Mouse (Mus musculus): Measurements from ENCODE around the gene Thbs3.

The Thbs3 gene

GRCm38 (mm10) chr3:89226900-89227299 is 11.9 kb downstream of the Thbs3 start, which contains the start of gene Mtx1:
Gene Mtx1 (minus strand): TSS chr3:89227088.
- no peak for DNase-seq (ENCODE audit: low spot score in 2 of 2)

DNA sequence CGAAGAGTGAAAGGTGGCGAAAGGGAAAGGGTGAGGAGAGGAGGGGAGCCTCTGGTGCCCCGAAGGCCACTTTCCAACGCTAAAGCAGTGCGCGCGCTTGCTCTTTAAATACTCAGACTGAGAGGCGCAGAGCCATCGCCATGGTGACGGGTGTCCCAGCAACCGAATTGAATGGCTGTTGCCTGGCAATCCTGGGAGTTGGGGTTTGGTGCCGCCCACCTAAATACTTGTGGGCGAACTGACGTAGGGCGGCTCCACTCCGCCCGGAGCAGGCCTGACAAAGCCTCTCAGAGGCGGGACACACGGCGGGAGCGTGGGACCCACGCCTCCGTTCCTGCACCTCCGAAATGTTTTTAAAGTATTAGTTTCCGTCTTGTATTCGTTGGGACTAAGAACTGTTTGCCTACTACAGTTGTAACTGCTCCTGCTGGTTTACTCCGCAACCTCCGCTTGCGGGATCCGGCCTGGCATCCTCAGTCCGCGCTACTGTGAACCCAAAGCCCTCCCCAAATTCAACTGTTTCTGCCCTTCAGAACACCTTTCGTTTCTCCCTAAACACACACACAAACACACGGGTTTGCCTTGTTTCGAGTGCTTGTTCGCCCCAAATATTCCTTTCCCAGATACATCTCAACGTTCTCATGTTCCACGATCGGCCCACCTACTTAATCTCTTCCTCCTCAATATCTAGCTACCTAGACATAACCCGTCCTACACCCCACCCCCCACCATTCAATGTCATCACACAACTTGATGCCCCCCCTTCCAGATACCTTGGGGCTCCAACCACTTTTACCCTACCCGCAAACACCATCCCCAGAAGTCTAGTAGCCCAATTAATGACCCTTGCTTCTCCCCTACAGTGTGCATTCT is 12.6 kb downstream of the Thbs3 start:
- peak; percentile 77 to 80 for DNase-seq (ENCODE audit: low spot score in 2 of 2)

DNA sequence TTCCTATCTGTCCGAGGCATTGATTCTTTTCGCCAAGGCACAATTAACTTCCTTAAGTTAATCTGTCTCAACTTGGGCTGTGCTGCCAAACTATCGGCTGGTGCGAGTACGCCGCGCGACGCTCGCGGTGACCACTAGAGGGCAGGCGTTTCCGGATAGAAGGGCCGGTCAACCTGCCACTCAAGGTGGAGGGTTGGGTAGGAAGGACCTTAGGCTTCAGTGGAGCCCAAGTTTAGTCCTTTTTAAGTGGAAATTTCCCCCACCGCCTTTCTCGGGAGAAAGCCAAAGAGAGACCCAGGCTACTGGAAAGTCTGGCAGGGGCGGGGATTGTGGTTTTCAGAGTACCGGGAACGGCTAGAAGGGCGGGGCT is 13.2 kb downstream of the Thbs3 start:
- DNase-seq (ENCODE audit: low spot score in 2 of 2) = peak; percentile 78 to 80

- no peak for DNase-seq (ENCODE audit: low spot score in 2 of 2)
Measured at GRCm38 (mm10) chr3:89228836-89229235, 13.9 kb downstream of the Thbs3 start, which contains the start of gene Muc1. Gene Muc1 (plus strand): TSS chr3:89229057.

DNA sequence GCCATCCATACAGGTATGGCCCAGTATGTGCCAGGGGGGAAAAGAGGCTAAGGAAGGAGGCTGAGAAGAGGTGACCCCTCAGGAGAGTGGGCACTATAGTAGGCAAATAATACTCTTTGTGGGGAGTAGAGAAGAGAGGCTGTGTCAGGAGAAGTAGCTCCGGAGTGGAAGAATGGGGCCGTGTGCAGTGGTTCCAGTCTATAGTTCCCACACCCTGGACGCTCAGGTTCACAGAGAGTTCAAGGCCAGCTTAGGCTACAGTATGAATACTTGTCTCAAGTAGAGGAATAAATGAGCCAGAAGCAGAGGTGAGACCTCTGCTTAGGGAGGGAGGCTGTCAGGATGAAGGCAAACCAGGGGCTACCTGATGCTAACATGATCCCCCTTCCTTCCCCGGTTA is 14.3 kb downstream of the Thbs3 start:
- DNase-seq (ENCODE audit: low spot score in 2 of 2) = no peak

- DNase-seq (ENCODE audit: low spot score in 2 of 2) = no peak
Measured at GRCm38 (mm10) chr3:89230561-89230960, 15.6 kb downstream of the Thbs3 start.

DNA sequence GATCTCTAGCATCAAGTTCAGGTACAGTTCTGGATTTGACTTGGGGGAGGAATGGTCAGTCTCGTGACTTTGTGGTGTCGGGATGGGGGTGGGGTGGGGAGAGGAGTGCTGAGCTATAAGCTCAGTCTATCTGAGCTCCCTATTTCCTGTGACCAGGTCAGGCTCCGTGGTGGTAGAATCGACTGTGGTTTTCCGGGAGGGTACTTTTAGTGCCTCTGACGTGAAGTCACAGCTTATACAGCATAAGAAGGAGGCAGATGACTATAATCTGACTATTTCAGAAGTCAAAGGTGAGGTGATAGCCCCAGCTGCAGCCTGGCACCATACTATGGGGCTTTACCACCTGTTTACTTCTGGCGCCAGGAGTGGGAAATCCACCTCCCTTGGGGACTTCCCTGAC is 16.4 kb downstream of the Thbs3 start:
- no peak for DNase-seq (ENCODE audit: low spot score in 2 of 2)

- no peak for DNase-seq (ENCODE audit: low spot score in 2 of 2)
Measured at GRCm38 (mm10) chr3:89231772-89232275, 16.8 kb downstream of the Thbs3 start.

DNA sequence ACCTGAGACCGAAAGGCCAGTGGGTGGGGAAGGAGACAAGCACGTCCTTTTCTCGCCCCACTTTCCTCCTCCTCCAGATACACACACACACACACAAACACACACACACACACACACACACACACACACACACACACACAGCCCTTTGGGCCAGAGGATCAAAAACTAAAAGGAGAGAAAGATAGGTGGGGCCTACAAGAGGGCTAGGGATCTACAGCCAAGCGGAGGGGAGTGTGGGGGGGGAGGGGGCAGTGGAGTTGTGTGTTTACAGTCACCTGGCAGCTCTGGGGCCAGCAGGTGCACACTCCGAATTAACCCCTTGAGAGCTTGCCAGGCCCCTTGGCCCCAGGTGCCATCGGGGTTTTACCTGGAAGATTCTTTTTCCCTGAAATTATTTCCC is 17.6 kb downstream of the Thbs3 start:
- DNase-seq (ENCODE audit: low spot score in 2 of 2) = no peak

DNA sequence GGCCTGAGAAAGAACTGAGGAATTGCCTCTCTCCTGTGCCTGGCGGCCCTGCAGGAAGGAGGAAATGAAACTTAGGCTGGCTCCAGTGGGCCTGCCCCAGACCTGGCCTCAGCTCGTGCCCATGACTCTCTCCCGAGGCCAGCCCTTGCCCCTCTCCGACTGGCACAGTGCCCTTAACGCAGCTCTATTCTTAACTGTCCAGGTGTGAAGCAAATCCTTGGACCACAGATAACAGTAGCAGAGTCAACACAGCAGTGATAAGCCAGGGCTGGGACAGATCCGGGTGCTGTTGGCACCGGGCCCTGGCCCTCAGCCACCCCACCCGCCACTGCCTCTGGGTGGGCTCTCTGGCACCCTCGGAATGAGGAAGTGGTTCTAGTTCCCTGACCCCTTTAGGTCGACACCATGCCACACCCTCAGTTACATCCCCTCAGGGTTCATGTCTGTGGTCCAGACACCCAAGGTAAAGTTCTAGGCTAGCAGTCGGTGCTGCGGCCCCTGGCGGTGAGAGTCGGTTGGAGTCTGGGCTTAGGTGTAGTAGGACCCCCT is 18.7 kb downstream of the Thbs3 start:
- no peak for DNase-seq (ENCODE audit: low spot score in 2 of 2)

DNA sequence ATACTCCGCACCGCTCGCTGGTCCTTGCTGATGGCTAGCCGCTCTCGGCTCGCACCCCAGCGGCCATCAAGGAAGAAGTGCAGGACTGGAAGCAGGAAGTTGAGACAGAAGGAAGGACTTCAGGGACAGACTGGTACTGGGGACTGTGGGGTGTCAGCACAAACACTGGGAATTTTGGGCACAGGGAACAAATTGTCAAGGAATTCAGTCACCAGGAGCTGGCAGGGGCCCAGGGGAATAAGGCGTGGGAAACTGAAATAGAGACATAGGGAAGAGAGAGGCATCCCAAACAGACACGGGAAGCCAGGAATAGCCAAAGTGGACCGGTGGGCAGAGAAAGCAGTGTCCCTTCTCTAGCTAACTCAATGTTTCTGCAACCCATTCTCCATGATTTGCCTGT is 21.5 kb downstream of the Thbs3 start:
- DNase-seq (ENCODE audit: low spot score in 2 of 2) = no peak

GRCm38 (mm10) chr3:89237682-89238081 is 22.7 kb downstream of the Thbs3 start:
- no peak for DNase-seq (ENCODE audit: low spot score in 2 of 2)

DNA sequence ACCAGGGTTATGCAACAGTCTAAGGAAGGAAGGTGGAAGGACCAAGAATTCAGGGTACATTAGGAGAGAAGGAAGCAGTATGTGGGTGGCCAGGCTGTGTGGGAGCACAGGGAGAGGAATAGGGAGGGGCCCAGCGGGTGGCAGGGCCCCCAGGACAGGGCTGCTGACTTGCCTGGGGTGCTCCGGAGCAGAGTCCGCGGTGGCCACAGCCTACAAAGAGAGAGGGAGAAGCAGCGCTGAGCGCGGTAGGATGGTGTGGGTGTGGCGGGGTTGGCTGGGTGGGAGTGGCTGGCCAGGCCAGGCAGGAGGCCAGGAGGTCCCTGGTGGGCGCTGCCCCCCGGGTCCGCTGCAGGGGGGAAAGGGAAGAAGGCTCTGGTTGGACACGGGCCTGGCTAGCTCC is 23.5 kb downstream of the Thbs3 start:
- no peak for DNase-seq (ENCODE audit: low spot score in 2 of 2)

DNA sequence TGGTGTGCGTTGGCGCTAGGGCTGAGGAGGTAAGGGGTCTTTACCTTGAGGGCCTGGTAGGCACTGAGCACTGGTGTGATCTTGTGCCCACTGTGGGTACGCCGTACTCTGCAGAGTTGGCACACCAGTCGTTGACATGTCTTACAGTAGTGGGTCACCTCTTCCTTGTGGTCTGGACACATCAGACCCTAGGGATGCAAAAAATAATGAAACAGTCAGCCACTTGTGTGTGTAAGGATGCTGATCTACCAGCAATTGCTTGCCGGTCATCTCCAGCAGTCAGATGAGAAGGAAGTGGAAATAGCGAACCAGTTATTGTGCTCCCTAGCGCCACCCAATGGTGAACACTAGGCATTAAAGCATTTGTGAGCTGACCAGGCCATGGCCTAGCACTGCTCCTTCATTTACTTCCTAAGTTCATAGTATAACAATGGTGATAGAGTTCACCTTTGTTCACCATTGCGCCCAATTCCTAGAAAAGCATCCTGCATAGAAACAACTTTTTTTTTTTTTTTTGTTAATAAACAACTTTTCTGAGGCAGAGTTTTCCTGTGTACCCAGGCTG is 27.4 kb downstream of the Thbs3 start:
- DNase-seq (ENCODE audit: low spot score in 2 of 2) = no peak

DNA sequence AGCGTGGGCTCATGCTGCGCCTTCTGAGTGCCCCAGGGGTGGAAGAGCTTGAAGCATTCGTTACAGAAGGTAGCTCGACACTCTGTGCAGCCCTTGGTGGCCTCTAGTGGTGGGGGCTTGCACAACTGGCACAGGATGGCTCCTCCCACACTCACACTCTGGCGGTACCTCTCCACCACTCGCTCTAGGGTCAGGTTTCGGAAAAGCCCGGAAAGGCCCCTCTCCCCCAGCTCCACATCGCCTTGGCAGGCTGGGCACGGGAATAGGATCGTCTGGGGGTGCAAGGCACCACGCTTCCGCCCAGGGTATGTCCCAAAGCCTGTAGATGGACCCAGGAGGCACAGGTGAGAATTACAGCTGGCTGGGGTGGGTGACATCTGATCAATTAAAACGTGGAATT is 28.6 kb downstream of the Thbs3 start:
- no peak for DNase-seq (ENCODE audit: low spot score in 2 of 2)

DNA sequence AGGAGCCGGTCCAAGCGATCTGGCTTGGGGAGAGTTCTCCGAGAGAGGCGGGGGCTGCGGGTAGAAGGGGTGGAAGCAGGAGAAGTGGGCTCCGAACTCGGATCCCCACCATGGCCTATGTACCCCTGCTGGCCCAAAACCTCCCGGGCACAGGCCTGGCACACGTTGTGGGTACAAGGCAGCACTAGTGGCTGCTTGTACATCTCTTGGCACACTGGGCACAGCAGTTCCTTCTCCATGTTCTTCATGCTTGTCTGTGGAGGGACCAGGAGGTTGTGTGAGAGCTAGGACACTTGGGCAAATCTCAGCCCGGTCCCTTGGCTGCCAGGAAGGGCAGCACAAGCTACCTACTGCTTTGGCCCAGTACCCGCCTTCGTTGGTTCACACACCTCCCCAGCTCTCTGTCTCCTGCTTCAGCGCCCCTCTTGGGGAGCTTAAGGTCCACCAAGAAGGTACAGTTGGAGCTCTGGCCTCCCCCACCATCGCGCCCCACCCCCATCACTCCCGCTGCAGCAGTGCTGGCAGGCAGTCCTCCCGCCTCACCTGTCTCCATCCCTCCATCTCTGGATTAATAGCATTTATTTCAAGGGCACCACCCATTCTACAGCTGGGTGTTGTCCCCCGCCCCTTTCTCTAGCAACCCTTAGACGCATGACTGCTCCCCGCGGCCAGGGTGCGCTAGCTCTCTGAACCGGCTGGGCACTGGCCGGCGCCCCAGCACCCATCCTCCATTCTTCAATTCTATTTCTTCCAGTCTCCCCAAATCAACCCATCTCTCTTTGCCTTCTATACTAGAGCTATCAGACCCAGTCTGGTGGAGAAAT is 29.4 kb downstream of the Thbs3 start:
- DNase-seq (ENCODE audit: low spot score in 2 of 2) = no peak

DNA sequence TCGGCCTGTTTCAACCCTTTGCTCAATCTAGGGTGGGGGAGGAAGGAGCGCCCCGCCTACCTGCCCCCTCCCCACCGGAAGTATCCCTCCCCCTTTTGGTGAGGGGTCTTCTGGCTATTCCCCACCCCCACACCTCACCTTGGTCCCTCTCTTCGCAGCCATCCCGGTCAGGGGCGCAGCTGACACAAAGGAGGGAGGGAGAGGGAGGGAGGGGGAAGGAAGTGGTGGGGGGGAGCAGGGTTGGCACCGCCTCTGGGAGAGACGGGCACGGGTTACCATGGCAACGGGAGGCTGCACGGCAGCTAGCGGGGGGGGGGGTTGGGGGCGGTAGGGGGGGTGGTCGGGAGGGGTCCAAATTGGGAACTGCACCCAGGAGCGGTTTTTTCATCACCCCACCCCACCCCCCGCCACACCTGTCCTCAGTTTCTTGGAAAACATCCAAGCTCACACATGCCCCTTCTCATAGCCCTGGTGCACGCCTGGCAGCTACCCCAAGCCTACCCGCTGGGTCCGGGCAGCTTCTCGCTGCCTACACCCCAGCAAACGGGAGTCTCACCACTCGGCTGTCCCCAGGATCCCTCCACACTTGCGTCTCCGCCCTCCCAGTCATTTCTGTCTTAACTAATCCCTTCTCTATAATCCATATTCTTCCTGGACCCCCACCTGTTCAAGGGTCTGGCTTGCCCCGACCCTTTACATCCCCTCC is 30.2 kb downstream of the Thbs3 start:
- no peak for DNase-seq (ENCODE audit: low spot score in 2 of 2)

DNA sequence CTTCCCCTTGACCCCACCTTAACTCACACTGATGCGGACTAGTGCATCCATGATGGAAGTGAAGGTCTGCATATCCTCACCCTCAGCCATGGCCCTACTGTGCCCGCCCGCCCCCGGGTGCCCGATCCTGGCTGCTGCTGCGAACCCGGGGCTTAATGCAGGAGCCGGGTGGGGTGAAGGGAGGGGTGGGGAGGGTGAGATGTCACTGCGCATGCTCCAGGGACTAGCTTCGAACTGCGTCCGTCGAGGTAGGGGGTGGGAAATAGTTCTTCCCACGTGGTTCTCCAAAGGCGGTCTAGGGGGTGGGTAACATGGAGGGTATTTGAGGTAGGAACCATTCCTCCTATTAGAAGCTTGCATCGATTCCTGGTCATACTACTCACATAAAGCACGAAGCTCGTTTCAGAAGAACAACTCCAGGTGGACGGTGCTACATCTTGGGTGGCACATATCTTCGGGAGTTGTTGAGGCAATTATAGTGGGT is 30.8 kb downstream of the Thbs3 start, which contains the start of gene Krtcap2:
TSS of gene Krtcap2 (plus strand) at position 279 of the 484 bp plus-strand sequence.
- peak in 1 of 2 experiments; percentile 53 for DNase-seq (ENCODE audit: low spot score in 2 of 2)

- DNase-seq (ENCODE audit: low spot score in 2 of 2) = peak; percentile 80 to 84
Measured at GRCm38 (mm10) chr3:89246261-89247100, 31.5 kb downstream of the Thbs3 start, which contains the start of gene Trim46. Gene Trim46 (minus strand): TSS chr3:89246309.

DNA sequence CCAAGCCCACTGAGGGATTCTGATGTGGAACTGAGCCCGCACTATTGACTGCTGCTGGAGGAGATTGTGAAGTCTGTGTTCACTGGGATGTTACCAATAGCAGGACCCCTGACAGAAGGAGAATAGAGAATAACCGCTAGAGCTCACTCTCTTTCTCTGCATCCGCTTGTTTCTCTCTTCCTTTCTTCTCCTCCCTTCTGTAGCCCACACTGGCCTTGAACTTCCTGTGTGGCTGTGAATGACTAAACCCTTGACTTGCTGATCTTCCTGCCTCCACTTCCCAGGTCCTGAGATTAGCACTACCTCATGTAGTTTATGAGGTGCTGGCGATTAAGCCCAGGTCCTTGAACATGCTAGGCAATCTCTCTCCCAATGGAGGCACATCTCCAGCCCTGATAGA is 32.5 kb downstream of the Thbs3 start:
- no peak for DNase-seq (ENCODE audit: low spot score in 2 of 2)
